Mouse (Mus musculus) MEL (cell line): ENCODE data around the gene Hdac1.
A peak's percentile ranks its signal among the peaks of the same experiment; 100 is the strongest.

Experiments
- CTCF ChIP-seq, 3 experiments: IDR thresholded peaks in 2 of 3; conservative IDR thresholded peaks in 1 of 3; 2 replicates each; pipeline ENCODE4 v1.5.1; 2011 to 2012; ENCODE audit warnings: low read length in 3 of 3, low read depth in 2 of 3, mild to moderate bottlenecking in 2 of 3, improper control_type of control experiment in 1 of 3, inconsistent platforms in 1 of 3, mixed read lengths in 1 of 3, moderate library complexity in 1 of 3; ENCODE audit not compliant: control insufficient read depth in 1 of 3, insufficient read depth in 1 of 3, poor library complexity in 1 of 3, severe bottlenecking in 1 of 3
- EP300 ChIP-seq, 2 experiments: IDR thresholded peaks; 2 replicates each; pipeline ENCODE4 v1.6.1; 2011; ENCODE audit warnings: improper control_type of control experiment in 2 of 2, low read length in 2 of 2, low read depth in 1 of 2, mild to moderate bottlenecking in 1 of 2
- GATA1 ChIP-seq: IDR thresholded peaks from 2 replicates; pipeline ENCODE4 v1.6.1; 2011; ENCODE audit warnings: low read depth, low read length, improper control_type of control experiment
- HCFC1 ChIP-seq: IDR thresholded peaks from 2 replicates; pipeline ENCODE4 v1.6.1; 2012; ENCODE audit warnings: low read depth, mild to moderate bottlenecking, inconsistent platforms, low read length, improper control_type of control experiment, moderate library complexity
- MYC ChIP-seq: IDR thresholded peaks from 2 replicates; pipeline ENCODE4 v1.6.1; 2011; ENCODE audit warnings: low read depth, mild to moderate bottlenecking, low read length, improper control_type of control experiment, moderate library complexity
- POLR2A ChIP-seq, 2 experiments: IDR thresholded peaks; 2 replicates each; pipeline ENCODE4 v1.6.1; 2011 to 2012; ENCODE audit warnings: low read length in 2 of 2, mild to moderate bottlenecking in 2 of 2, control low read depth in 1 of 2, improper control_type of control experiment in 1 of 2, low read depth in 1 of 2, moderate library complexity in 1 of 2; ENCODE audit not compliant: control insufficient read depth in 1 of 2, insufficient read depth in 1 of 2, poor library complexity in 1 of 2
- SIN3A ChIP-seq: IDR thresholded peaks from 2 replicates; pipeline ENCODE4 v1.6.1; 2012; ENCODE audit warnings: low read length, improper control_type of control experiment, inconsistent platforms
- TBP ChIP-seq: IDR thresholded peaks from 2 replicates; pipeline ENCODE4 v1.8.0; 2011; ENCODE audit warnings: low read depth, low read length, improper control_type of control experiment
- UBTF ChIP-seq: IDR thresholded peaks from 2 replicates; pipeline ENCODE4 v1.6.1; 2012; ENCODE audit warnings: low read depth, mild to moderate bottlenecking, inconsistent platforms, low read length, improper control_type of control experiment, moderate library complexity, borderline replicate concordance; ENCODE audit not compliant: insufficient read depth

DNA sequence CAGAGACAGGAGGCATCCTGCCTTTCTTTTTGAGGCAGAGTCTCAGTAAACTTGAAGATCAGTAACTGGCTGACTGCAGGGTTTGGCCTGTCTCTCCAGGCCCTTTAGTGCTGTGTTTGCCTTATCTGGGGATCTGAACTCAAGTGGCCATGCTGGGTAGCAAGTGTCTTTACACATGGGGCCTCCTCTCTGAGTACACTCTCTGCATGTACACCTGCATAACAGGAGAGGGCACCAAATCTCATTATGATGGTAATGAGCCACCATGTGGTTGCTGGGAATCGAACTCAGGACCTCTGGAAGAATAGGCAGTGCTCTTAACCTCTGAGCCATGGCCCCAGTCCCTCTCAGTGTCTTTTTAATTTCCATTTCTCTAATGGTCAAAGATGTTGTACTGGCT is 39.7 kb upstream of the Hdac1 start:
- TF ChIP-seq GATA1 (peak; percentile 39), CTCF (IDR thresholded peaks at IDR 0.05 in 2 of 3, conservative IDR thresholded peaks at IDR 0.05 in 1 of 3; ENCODE audit: control insufficient read depth in 1 of 3, insufficient read depth in 1 of 3, low read depth in 2 of 3, low read length in 3 of 3, poor library complexity in 1 of 3, severe bottlenecking in 1 of 3) (peak; percentile 30 to 62 (median 39)), UBTF (no peak), SIN3A (no peak), TBP (no peak), POLR2A (IDR thresholded peaks at IDR 0.05; ENCODE audit: control insufficient read depth in 1 of 2, insufficient read depth in 1 of 2, low read depth in 1 of 2, low read length in 2 of 2, poor library complexity in 1 of 2) (no peak), EP300 (IDR thresholded peaks at IDR 0.05; ENCODE audit: low read depth in 1 of 2, low read length in 2 of 2) (no peak), MYC (peak; percentile 74; the same call in 1 of the 2 replicates), HCFC1 (no peak)
